Mouse (Mus musculus): ENCODE data around the gene Pax8. TPM values are rescaled to one million over a fixed set of nuclear protein-coding genes. Genes with fewer than 3 reads are reported as not detected.

Gene Pax8
- polyA plus RNA-seq, 1 experiment from 2014 or later: 0.09 TPM

DNA sequence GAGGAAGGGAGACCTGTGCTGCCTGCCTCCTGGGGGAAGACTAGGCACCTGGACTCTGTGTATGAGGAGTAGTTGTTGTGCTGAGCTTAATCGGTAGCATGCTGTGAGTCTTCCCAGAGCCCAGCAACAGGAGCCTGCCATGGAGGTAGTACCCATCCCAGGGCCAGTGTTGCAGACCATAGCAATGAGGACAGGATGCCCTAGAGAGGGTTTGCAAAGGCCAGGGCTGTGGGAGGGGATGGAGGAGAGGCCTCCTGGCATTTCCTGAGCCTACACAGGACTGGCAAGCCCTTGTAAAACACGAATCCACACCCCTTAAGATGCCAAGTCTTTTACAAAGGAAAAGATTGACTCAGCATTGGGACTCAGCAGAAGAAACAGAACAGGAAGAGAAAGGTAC is 58.3 kb downstream of the Pax8 start:
- peaks cover 13% of the 10 kb centered on the region for H3K4me1 ChIP-seq (ENCODE audit: control insufficient read depth, insufficient read depth, low read length)
- H3K36me3 ChIP-seq (ENCODE audit: control insufficient read depth, insufficient read depth, low read length): no peaks in the 10 kb centered on the region
- H3K9ac ChIP-seq (replicated peaks; ENCODE audit: low read depth, low read length): no peak overlapping the region
- no peaks in the 10 kb centered on the region for H3K27me3 ChIP-seq (ENCODE audit: control insufficient read depth, insufficient read depth, low read length)
- no peak overlapping the region for H3K4me3 ChIP-seq (ENCODE audit: low read depth, low read length)
- 18% methylated on average over 2 of the region's 2 CpGs for WGBS
- no peak for ATAC-seq (ENCODE audit: insufficient number of reproducible peaks, insufficient read depth, low FRiP score, low read depth)
- H3K27ac ChIP-seq (ENCODE audit: low read length): no peak overlapping the region
- H3K9me3 ChIP-seq (ENCODE audit: control insufficient read depth, low read depth, low read length): no peaks in the 10 kb centered on the region
- H3K4me2 ChIP-seq (replicated peaks; ENCODE audit: low read depth, low read length): no peak overlapping the region

DNA sequence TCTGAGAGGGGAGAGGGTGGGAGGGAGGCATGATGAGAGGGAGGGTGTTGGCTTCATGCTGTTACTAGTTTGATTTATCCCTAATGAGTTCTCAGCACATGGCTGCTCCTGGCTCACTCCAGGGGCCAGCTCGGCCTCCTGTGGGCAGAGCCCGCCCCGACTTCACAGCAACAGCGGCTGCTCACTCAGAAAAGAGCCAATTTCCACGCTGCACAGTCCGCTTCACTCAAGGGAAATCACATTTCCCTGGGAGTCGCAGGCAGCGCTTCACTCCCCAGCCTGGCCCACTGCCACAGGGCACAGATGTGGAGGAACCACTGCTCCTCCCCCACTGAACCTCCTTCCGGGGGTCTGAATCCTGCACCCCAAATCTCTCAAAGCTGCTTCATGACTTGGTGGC is 58.7 kb downstream of the Pax8 start:
- Histone ChIP-seq H3K4me2 (replicated peaks; ENCODE audit: low read depth, low read length) (no peak overlapping the region), H3K4me1 (ENCODE audit: control insufficient read depth, insufficient read depth, low read length) (peaks cover 13% of the 10 kb centered on the region), H3K27ac (ENCODE audit: low read length) (no peak overlapping the region), H3K9me3 (ENCODE audit: control insufficient read depth, low read depth, low read length) (no peaks in the 10 kb centered on the region), H3K36me3 (ENCODE audit: control insufficient read depth, insufficient read depth, low read length) (no peaks in the 10 kb centered on the region), H3K4me3 (ENCODE audit: low read depth, low read length) (no peak overlapping the region), H3K27me3 (ENCODE audit: control insufficient read depth, insufficient read depth, low read length) (no peaks in the 10 kb centered on the region), H3K9ac (replicated peaks; ENCODE audit: low read depth, low read length) (no peak overlapping the region)
- WGBS: 8% methylated on average over 9 of the region's 9 CpGs
- peak; percentile 51; the same call in 1 of the 2 replicates for ATAC-seq (ENCODE audit: insufficient number of reproducible peaks, insufficient read depth, low FRiP score, low read depth)

- Histone ChIP-seq H3K4me3 (ENCODE audit: low read depth, low read length) (no peak overlapping the region), H3K27me3 (ENCODE audit: control insufficient read depth, insufficient read depth, low read length) (no peaks in the 10 kb centered on the region), H3K36me3 (ENCODE audit: control insufficient read depth, insufficient read depth, low read length) (no peaks in the 10 kb centered on the region), H3K9me3 (ENCODE audit: control insufficient read depth, low read depth, low read length) (no peaks in the 10 kb centered on the region), H3K4me1 (ENCODE audit: control insufficient read depth, insufficient read depth, low read length) (peaks cover 13% of the 10 kb centered on the region), H3K9ac (replicated peaks; ENCODE audit: low read depth, low read length) (no peak overlapping the region), H3K27ac (ENCODE audit: low read length) (no peak overlapping the region; the same call in 1 of the 2 replicates), H3K4me2 (replicated peaks; ENCODE audit: low read depth, low read length) (no peak overlapping the region)
- ATAC-seq (ENCODE audit: insufficient number of reproducible peaks, insufficient read depth, low FRiP score, low read depth): no peak
- 73% methylated on average over 4 of the region's 4 CpGs for WGBS
These were observed 61.7 kb downstream of the Pax8 start for GRCm38 (mm10) chr2:24413677-24414076.

- 23% methylated on average over 3 of the region's 3 CpGs for WGBS
- Histone ChIP-seq H3K9me3 (ENCODE audit: control insufficient read depth, low read depth, low read length) (no peaks in the 10 kb centered on the region), H3K36me3 (ENCODE audit: control insufficient read depth, insufficient read depth, low read length) (no peaks in the 10 kb centered on the region), H3K27ac (ENCODE audit: low read length) (no peak overlapping the region; the same call in 1 of the 2 replicates), H3K4me2 (replicated peaks; ENCODE audit: low read depth, low read length) (no peak overlapping the region), H3K9ac (replicated peaks; ENCODE audit: low read depth, low read length) (no peak overlapping the region), H3K4me3 (ENCODE audit: low read depth, low read length) (no peak overlapping the region), H3K4me1 (ENCODE audit: control insufficient read depth, insufficient read depth, low read length) (peaks cover 13% of the 10 kb centered on the region), H3K27me3 (ENCODE audit: control insufficient read depth, insufficient read depth, low read length) (no peaks in the 10 kb centered on the region)
- ATAC-seq (ENCODE audit: insufficient number of reproducible peaks, insufficient read depth, low FRiP score, low read depth): no peak
These were observed 62.2 kb downstream of the Pax8 start for GRCm38 (mm10) chr2:24413172-24413571.

DNA sequence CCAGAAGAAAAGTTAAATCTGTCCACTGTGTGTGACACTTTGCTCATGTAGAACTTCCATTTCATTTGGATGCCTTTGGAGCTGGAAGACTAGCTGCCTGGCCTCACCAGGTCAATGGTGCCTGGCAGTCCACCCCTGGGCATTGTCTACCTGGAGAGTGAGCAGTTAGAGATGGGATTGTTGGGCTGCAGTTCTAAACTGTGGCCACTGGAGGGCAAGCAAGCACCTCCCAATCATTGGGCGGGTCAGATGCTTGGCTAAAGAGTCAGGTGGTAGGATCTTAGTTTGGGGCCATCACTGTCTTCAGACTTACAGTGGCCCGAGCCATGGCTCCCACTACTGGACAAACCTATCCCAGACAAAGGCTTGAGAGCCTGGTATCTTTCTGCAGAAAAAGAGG is 66.2 kb downstream of the Pax8 start:
- Histone ChIP-seq H3K36me3 (ENCODE audit: control insufficient read depth, insufficient read depth, low read length) (no peaks in the 10 kb centered on the region), H3K9ac (replicated peaks; ENCODE audit: low read depth, low read length) (no peak overlapping the region), H3K4me1 (ENCODE audit: control insufficient read depth, insufficient read depth, low read length) (peaks cover 9% of the 10 kb centered on the region), H3K4me3 (ENCODE audit: low read depth, low read length) (no peak overlapping the region), H3K27me3 (ENCODE audit: control insufficient read depth, insufficient read depth, low read length) (no peaks in the 10 kb centered on the region), H3K4me2 (replicated peaks; ENCODE audit: low read depth, low read length) (no peak overlapping the region), H3K27ac (ENCODE audit: low read length) (no peak overlapping the region), H3K9me3 (ENCODE audit: control insufficient read depth, low read depth, low read length) (no peaks in the 10 kb centered on the region)
- WGBS: 2% methylated on average over 2 of the region's 2 CpGs
- peak; percentile 59 for ATAC-seq (ENCODE audit: insufficient number of reproducible peaks, insufficient read depth, low FRiP score, low read depth)

- 63% methylated on average over 4 of the region's 4 CpGs for WGBS
- Histone ChIP-seq H3K4me2 (replicated peaks; ENCODE audit: low read depth, low read length) (no peak overlapping the region), H3K36me3 (ENCODE audit: control insufficient read depth, insufficient read depth, low read length) (no peaks in the 10 kb centered on the region), H3K27ac (ENCODE audit: low read length) (no peak overlapping the region), H3K4me3 (ENCODE audit: low read depth, low read length) (no peak overlapping the region), H3K27me3 (ENCODE audit: control insufficient read depth, insufficient read depth, low read length) (no peaks in the 10 kb centered on the region), H3K9me3 (ENCODE audit: control insufficient read depth, low read depth, low read length) (no peaks in the 10 kb centered on the region), H3K9ac (replicated peaks; ENCODE audit: low read depth, low read length) (no peak overlapping the region), H3K4me1 (ENCODE audit: control insufficient read depth, insufficient read depth, low read length) (no peaks in the 10 kb centered on the region)
- no peak for ATAC-seq (ENCODE audit: insufficient number of reproducible peaks, insufficient read depth, low FRiP score, low read depth)
These were observed 67.5 kb downstream of the Pax8 start for GRCm38 (mm10) chr2:24407701-24408485.

DNA sequence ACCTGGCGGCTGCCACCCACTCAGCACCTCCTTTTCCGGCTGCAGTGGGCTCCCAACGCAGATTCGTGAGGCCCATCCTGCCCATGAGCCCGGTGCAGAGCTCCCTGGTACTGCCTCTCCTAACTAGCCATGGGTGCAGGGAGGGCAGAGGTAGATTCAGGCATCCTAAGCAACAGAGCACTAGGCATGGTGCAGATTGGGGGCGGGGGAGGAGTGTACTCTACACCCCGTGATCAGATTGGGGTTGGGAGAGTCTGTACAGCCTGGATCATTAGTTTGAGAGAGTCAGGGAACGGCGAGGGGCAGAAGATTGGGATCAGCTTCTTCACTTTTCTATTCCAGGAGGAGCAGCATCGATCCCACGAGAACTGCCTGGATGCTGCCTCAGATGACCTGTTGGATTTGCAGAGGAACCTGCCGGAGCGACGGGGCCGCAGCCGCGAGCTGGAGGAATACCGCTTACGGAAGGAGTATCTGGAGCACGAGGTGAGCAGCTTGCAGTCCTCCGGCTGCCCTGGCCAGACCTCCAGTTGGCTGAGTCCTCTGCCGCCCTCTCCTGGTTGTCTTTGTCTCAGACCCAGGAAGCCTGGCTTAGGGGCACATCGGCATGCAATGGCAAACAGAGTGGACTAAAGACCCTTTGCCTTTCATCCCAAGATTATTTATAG is 69.9 kb downstream of the Pax8 start:
- H3K27me3 ChIP-seq (ENCODE audit: control insufficient read depth, insufficient read depth, low read length): no peaks in the 10 kb centered on the region
- peak overlapping the region; percentile 8; the same call in 1 of the 2 replicates for H3K4me3 ChIP-seq (ENCODE audit: low read depth, low read length)
- H3K9me3 ChIP-seq (ENCODE audit: control insufficient read depth, low read depth, low read length): no peaks in the 10 kb centered on the region
- no peak overlapping the region for H3K27ac ChIP-seq (ENCODE audit: low read length)
- H3K9ac ChIP-seq (replicated peaks; ENCODE audit: low read depth, low read length): no peak overlapping the region
- no peaks in the 10 kb centered on the region for H3K36me3 ChIP-seq (ENCODE audit: control insufficient read depth, insufficient read depth, low read length)
- WGBS: 10% methylated on average over 23 of the region's 23 CpGs
- peak overlapping the region; percentile 43 for H3K4me2 ChIP-seq (replicated peaks; ENCODE audit: low read depth, low read length)
- peak; percentile 79 for ATAC-seq (ENCODE audit: insufficient number of reproducible peaks, insufficient read depth, low FRiP score, low read depth)
- no peaks in the 10 kb centered on the region for H3K4me1 ChIP-seq (ENCODE audit: control insufficient read depth, insufficient read depth, low read length)

DNA sequence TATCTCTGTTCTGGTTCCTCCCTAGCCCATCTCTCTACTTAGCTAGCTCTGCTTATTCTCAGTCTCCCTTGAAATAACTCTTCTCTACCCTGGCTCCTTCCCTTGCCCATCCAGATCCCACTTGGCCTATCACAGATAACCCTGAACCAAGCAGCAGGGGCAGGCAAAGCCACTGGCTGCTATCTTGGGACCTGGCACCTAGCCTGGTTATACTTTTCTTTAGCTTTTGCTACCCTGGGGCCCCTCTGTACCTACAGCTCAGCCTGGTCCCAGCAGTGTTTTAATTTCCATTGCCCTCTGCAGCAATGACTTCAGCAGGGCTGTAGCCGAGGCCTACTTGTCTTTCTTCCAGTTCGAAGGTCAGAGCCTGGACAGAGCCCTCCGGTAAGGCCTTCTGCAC is 74.7 kb downstream of the Pax8 start:
- Histone ChIP-seq H3K4me2 (replicated peaks; ENCODE audit: low read depth, low read length) (no peak overlapping the region), H3K9me3 (ENCODE audit: control insufficient read depth, low read depth, low read length) (no peaks in the 10 kb centered on the region), H3K9ac (replicated peaks; ENCODE audit: low read depth, low read length) (no peak overlapping the region), H3K4me3 (ENCODE audit: low read depth, low read length) (no peak overlapping the region), H3K4me1 (ENCODE audit: control insufficient read depth, insufficient read depth, low read length) (no peaks in the 10 kb centered on the region), H3K36me3 (ENCODE audit: control insufficient read depth, insufficient read depth, low read length) (no peaks in the 10 kb centered on the region), H3K27me3 (ENCODE audit: control insufficient read depth, insufficient read depth, low read length) (no peaks in the 10 kb centered on the region), H3K27ac (ENCODE audit: low read length) (no peak overlapping the region)
- no peak for ATAC-seq (ENCODE audit: insufficient number of reproducible peaks, insufficient read depth, low FRiP score, low read depth)
- 84% methylated on average over 3 of the region's 3 CpGs for WGBS
